Mouse (Mus musculus) erythroblast, embryonic 14.5 days (primary cell): ENCODE data around the gene Stmnd1.

Experiments
- GATA1 ChIP-seq: IDR thresholded peaks from 2 replicates; pipeline ENCODE4 v1.6.1; 2012; ENCODE audit warnings: low read length, inconsistent platforms, mixed read lengths
- TAL1 ChIP-seq: IDR thresholded peaks from 3 replicates; pipeline ENCODE4 v1.6.1; 2012; ENCODE audit warnings: low read length, inconsistent platforms, mixed read lengths

GRCm38 (mm10) chr13:46275701-46276100 is 2.2 kb downstream of the Stmnd1 start:
- no peak for TF ChIP-seq GATA1
- TF ChIP-seq TAL1: no peak
